Mouse (Mus musculus) lung, embryonic 15.5 days (tissue): Measurements from ENCODE around the gene Pitpnc1. TPM values are rescaled to one million over a fixed set of nuclear protein-coding genes. Genes with fewer than 3 reads are reported as not detected.

Source experiments
- ATAC-seq: fragments of 200-750 bp; cut with Nextera tagmentation; 2 replicates; pipeline ENCODE4 v1.8.0; 2017; ENCODE audit warnings: moderate number of reproducible peaks, borderline replicate concordance; ENCODE audit not compliant: low FRiP score, low TSS enrichment; ENCODE audit errors: extremely low read depth
- H3K27ac ChIP-seq: fragments of 300-500 bp; sonication (generic); 2 replicates; pipeline ENCODE4 v1.5.1; 2015; ENCODE audit warnings: moderate library complexity, mild to moderate bottlenecking, inconsistent platforms
- H3K27me3 ChIP-seq: fragments of 300-500 bp; sonication (generic); 2 replicates; pipeline ENCODE4 v1.6.1; 2015; ENCODE audit warnings: inconsistent platforms
- H3K36me3 ChIP-seq: fragments of 300-500 bp; sonication (generic); 2 replicates; pipeline ENCODE4 v1.6.1; 2015; ENCODE audit warnings: inconsistent platforms
- H3K4me1 ChIP-seq: fragments of 300-500 bp; sonication (generic); 2 replicates; pipeline ENCODE4 v1.6.1; 2015; ENCODE audit warnings: inconsistent platforms
- H3K4me2 ChIP-seq: fragments of 300-500 bp; sonication (generic); 2 replicates; pipeline ENCODE4 v1.6.1; 2015; ENCODE audit warnings: inconsistent platforms, mild to moderate bottlenecking, moderate library complexity
- H3K4me3 ChIP-seq: fragments of 300-500 bp; sonication (generic); 2 replicates; pipeline ENCODE4 v1.5.1; 2015; ENCODE audit warnings: mild to moderate bottlenecking, inconsistent platforms
- H3K9ac ChIP-seq: fragments of 300-500 bp; sonication (generic); 2 replicates; pipeline ENCODE4 v1.6.1; 2015; ENCODE audit warnings: inconsistent platforms
- H3K9me3 ChIP-seq: fragments of 300-500 bp; sonication (generic); 2 replicates; pipeline ENCODE4 v1.6.1; 2016; ENCODE audit warnings: inconsistent platforms
- WGBS: fragments of 180-500 bp; shearing (Covaris S2); methylation state at CpG from one replicate; pipeline ENCODE4 v1.1.7; 2015; 5-methylcytosine and 5-hydroxymethylcytosine counted together
- polyA plus RNA-seq: library from polyadenylated mRNA; unstranded; fragments of >200 nt; fragmentation: Nextera tagmentation; extraction: Ambion mirVana; gene quantifications from 2 replicates; pipeline ENCODE4 v1.2.1, GENCODE M21; 2015

Gene Pitpnc1
- polyA plus RNA-seq, 1 experiment from 2014 or later: 16.7 TPM

DNA sequence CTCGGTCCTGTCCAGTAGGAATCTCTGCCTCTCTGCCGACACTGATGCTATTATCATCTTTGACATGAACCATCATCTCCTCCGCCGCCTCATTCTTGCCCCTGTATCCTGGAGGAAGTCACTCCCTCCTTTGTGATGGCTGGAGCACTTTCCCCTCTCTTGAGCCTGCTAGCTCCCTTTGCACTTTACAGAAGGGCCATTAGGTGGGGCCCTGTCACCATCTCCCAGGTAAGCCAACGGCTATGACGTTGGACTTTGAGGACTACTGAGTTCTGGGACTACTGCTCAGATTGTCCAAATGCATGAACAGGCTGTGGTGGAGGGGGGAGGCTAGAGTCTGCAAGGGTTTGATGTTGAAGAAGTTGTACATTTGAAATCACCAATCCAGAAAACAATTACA is 194.6 kb downstream of the Pitpnc1 start:
- Histone ChIP-seq H3K4me2 (no peak overlapping the region), H3K36me3 (no peaks in the 10 kb centered on the region), H3K27ac (no peak overlapping the region), H3K27me3 (no peaks in the 10 kb centered on the region), H3K4me1 (peaks cover 14% of the 10 kb centered on the region), H3K9me3 (no peaks in the 10 kb centered on the region), H3K4me3 (no peak overlapping the region), H3K9ac (no peak overlapping the region)
- ATAC-seq: no peak
- WGBS: 22% methylated on average over 6 of the region's 6 CpGs

DNA sequence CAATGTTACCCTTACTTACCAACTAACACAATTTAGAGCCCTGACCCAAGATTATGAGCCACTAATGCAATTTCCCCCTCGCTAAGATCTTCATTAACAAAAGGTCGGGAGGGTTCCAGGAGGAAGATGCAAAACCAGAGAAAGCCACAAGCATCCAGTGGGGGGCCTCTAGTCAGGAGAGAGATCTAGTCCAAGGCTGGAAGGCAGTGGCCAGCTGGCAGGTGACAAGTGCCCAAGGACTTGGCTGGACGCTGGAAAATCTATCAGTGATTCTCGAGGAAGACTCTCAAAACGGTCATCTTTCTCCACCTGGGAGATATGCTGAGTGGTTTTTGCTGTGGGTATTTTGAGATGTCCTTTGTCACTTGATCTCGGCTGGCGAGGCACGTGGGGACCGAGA is 196.3 kb downstream of the Pitpnc1 start:
- Histone ChIP-seq H3K36me3 (no peaks in the 10 kb centered on the region), H3K9ac (no peak overlapping the region), H3K4me3 (no peak overlapping the region), H3K27me3 (no peaks in the 10 kb centered on the region), H3K27ac (no peak overlapping the region), H3K4me2 (no peak overlapping the region), H3K9me3 (no peaks in the 10 kb centered on the region), H3K4me1 (peaks cover 14% of the 10 kb centered on the region)
- 74% methylated on average over 9 of the region's 9 CpGs for WGBS
- no peak for ATAC-seq

DNA sequence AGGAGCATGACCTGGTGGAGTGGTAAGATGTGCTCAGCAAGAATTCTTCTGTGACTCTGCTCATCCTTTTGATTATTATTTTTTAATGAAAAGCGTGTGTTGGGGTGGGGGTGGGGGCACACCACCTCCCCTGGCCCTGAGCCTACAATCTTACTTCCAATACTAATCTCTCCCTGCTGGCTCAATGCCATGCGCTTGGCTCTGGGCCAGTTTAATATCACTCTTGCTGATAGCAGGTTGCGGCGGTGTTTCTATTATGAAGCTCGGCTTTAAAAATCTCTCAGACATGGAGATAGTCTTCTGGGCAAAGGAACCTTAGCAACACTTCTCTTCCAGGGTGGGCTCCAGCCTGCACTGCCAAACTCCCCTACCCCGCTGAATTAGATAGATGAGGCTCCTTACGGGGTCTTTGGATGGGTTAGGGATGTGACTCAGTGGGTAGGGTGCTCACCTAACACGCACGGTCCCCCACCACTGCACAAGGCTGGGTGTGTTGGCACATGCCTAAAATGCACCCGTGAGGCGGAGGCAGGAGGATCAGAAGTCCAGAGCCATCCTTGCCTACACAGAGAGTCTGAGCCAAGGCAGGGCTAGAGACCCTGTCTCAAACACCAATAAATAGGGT is 198.0 kb downstream of the Pitpnc1 start:
- H3K4me2 ChIP-seq: no peak overlapping the region
- no peak overlapping the region for H3K27ac ChIP-seq

DNA sequence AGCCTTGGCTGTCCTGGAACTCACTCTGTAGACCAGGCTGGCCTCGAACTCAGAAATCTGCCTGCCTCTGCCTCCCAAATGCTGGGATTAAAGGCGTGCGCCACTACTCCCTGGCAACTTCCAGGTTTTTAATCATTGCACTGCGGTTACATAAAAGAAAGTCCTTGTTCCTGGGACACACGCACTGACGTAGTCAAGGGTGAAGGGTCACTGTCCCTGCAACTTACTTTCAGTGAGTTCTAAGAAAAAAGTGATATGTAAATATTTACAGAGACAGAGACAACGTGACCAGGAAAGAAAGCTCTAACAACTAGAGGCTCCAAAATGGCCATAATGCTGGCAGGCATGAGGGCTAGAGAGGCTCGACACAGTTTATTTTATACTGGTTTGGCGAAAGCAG is 199.9 kb downstream of the Pitpnc1 start:
- Histone ChIP-seq H3K4me3 (no peak overlapping the region), H3K9me3 (no peaks in the 10 kb centered on the region), H3K4me2 (no peak overlapping the region), H3K27ac (no peak overlapping the region), H3K9ac (no peak overlapping the region), H3K27me3 (no peaks in the 10 kb centered on the region), H3K36me3 (no peaks in the 10 kb centered on the region), H3K4me1 (peaks cover 10% of the 10 kb centered on the region)
- 58% methylated on average over 9 of the region's 9 CpGs for WGBS
- no peak for ATAC-seq

More for the DNA sequence above, 198.0 kb downstream of the Pitpnc1 start:
- H3K27me3 ChIP-seq: no peaks in the 10 kb centered on the region
- no peaks in the 10 kb centered on the region for H3K9me3 ChIP-seq
- no peak overlapping the region for H3K4me3 ChIP-seq
- no peak overlapping the region for H3K9ac ChIP-seq
- no peaks in the 10 kb centered on the region for H3K36me3 ChIP-seq
- WGBS: 47% methylated on average over 11 of the region's 11 CpGs
- H3K4me1 ChIP-seq: peaks cover 14% of the 10 kb centered on the region
- no peak for ATAC-seq

- 90% methylated on average over 3 of the region's 3 CpGs for WGBS
- no peak for ATAC-seq
- Histone ChIP-seq H3K4me1 (peaks cover 7% of the 10 kb centered on the region), H3K4me2 (no peak overlapping the region), H3K36me3 (no peaks in the 10 kb centered on the region), H3K4me3 (no peak overlapping the region), H3K9me3 (no peaks in the 10 kb centered on the region), H3K27ac (no peak overlapping the region), H3K9ac (no peak overlapping the region), H3K27me3 (no peaks in the 10 kb centered on the region)
Measured at GRCm38 (mm10) chr11:107267522-107267921, 203.0 kb downstream of the Pitpnc1 start.

DNA sequence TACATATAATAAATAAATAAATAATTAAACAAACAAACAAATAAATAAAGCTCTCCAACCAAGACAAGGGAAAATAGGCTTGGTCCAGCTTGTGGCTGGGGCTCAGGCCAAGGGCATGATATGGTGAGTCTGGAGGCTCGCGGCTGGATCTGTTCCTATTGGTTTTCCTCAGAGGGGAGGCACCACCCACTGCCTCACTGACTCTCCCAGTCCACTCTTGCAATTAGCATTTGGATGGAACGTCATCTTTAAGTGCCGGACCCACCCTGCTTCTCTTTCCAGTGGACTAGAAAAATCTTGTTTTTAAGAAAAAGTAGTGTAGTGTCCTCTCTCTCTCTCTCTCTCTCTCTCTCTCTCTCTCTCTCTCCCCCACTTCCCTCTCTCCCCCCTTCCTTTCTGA is 204.6 kb downstream of the Pitpnc1 start:
- no peak overlapping the region for H3K4me2 ChIP-seq
- 85% methylated on average over 4 of the region's 4 CpGs for WGBS
- ATAC-seq: no peak
- no peaks in the 10 kb centered on the region for H3K27me3 ChIP-seq
- H3K4me3 ChIP-seq: no peak overlapping the region
- no peak overlapping the region for H3K9ac ChIP-seq
- H3K36me3 ChIP-seq: no peaks in the 10 kb centered on the region
- H3K4me1 ChIP-seq: no peaks in the 10 kb centered on the region
- no peaks in the 10 kb centered on the region for H3K9me3 ChIP-seq
- no peak overlapping the region for H3K27ac ChIP-seq

GRCm38 (mm10) chr11:107264889-107265615 is 205.4 kb downstream of the Pitpnc1 start:
- Histone ChIP-seq H3K4me1 (no peaks in the 10 kb centered on the region), H3K27ac (no peak overlapping the region), H3K9me3 (no peaks in the 10 kb centered on the region), H3K4me3 (no peak overlapping the region), H3K36me3 (no peaks in the 10 kb centered on the region), H3K27me3 (no peaks in the 10 kb centered on the region), H3K9ac (no peak overlapping the region), H3K4me2 (no peak overlapping the region)
- 71% methylated on average over 20 of the region's 20 CpGs for WGBS
- ATAC-seq: no peak

DNA sequence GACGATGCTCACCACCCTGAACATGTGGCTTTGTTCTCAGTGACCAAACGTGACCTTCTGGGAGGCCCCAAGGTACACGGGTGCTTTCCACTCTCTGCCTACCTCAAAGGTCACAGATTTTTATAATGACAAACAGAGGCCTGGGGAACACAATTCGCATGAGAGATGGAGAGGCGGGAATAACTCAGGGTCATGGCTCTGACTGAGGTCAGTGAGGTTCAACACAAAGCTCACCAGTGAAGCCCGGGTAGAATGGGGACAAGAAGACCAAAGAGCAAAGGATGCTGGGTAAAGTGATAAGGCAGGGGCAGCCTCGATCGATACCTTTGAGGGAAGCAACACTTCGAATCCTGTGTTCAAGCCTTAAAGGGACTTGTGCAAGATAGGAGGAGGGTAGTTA is 206.7 kb downstream of the Pitpnc1 start:
- no peaks in the 10 kb centered on the region for H3K36me3 ChIP-seq
- ATAC-seq: no peak
- no peaks in the 10 kb centered on the region for H3K4me1 ChIP-seq
- no peak overlapping the region for H3K27ac ChIP-seq
- no peak overlapping the region for H3K4me2 ChIP-seq
- H3K27me3 ChIP-seq: no peaks in the 10 kb centered on the region
- H3K9ac ChIP-seq: no peak overlapping the region
- H3K4me3 ChIP-seq: no peak overlapping the region
- 82% methylated on average over 9 of the region's 9 CpGs for WGBS
- no peaks in the 10 kb centered on the region for H3K9me3 ChIP-seq

DNA sequence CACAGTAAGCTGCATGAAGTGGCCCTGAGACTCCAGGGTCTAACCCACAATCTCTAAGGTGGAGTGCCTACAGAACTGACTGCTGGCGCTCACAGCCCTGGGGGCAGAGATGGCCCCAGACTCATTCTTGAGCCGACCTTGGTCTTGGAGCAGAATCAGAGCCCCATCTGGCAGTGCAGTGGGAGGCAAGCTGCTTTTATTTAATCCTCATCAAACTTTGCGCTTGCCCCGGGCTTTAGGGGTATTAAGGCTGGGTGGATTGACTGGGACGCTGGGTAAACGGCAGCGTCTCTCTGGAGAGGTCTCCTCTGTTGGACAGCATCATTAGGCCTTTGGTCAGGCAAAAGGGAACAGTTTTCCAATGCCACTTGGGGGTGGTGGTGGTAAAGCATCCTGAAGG is 211.1 kb downstream of the Pitpnc1 start:
- Histone ChIP-seq H3K9me3 (no peaks in the 10 kb centered on the region), H3K9ac (no peak overlapping the region), H3K4me2 (no peak overlapping the region), H3K4me3 (no peak overlapping the region), H3K4me1 (no peaks in the 10 kb centered on the region), H3K27ac (no peak overlapping the region), H3K36me3 (no peaks in the 10 kb centered on the region), H3K27me3 (no peaks in the 10 kb centered on the region)
- 83% methylated on average over 7 of the region's 7 CpGs for WGBS
- ATAC-seq: no peak

DNA sequence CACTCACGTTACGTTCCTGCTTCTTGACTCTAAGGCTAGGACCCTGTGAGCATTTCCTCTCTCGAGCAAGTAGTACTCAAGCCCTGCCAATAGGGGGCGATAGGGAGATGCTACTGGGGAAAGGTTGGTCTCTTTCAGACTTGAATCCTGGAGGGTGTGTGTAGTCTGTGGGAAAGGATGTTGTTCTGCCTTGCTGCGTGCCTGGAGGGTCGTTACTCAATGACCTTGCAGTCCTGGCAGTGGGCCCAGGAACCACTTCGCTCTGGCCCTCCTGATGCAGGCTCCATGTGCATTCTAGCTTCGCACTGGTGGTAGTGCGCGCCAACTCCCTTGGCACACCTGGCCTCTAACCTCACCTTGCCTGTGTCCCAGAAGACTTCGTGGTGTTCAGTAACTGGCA is 215.3 kb downstream of the Pitpnc1 start:
- H3K4me3 ChIP-seq: no peak overlapping the region
- no peak overlapping the region for H3K27ac ChIP-seq
- peak; percentile 46; the same call in 1 of the 2 replicates for ATAC-seq
- H3K4me1 ChIP-seq: no peaks in the 10 kb centered on the region
- no peaks in the 10 kb centered on the region for H3K9me3 ChIP-seq
- H3K9ac ChIP-seq: no peak overlapping the region
- no peaks in the 10 kb centered on the region for H3K27me3 ChIP-seq
- 69% methylated on average over 11 of the region's 11 CpGs for WGBS
- no peaks in the 10 kb centered on the region for H3K36me3 ChIP-seq
- no peak overlapping the region for H3K4me2 ChIP-seq

- Histone ChIP-seq H3K4me1 (no peaks in the 10 kb centered on the region), H3K4me3 (no peak overlapping the region), H3K36me3 (no peaks in the 10 kb centered on the region), H3K27ac (no peak overlapping the region), H3K9me3 (no peaks in the 10 kb centered on the region), H3K9ac (no peak overlapping the region), H3K27me3 (no peaks in the 10 kb centered on the region), H3K4me2 (no peak overlapping the region)
- 85% methylated on average over 7 of the region's 7 CpGs for WGBS
- ATAC-seq: no peak
Measured at GRCm38 (mm10) chr11:107254181-107254580, 216.3 kb downstream of the Pitpnc1 start.

DNA sequence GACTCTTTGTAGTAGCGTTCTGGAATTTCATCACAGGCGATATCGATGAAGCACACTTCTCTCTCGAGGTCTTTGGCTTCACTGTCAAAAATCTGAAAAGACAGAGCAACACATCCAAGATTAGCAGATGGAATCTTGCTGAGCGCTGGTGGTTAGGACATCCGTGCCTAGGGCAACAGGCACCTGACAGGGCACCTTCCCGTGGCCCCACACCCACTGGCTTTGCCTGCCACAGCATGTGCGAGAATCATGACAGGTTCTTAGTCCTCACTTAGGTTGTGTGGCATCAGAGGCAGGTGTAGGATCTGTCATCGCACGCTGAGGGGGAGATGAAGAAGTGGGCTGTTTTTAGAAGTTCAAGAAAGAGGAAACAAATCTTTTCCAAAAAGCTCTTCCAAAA is 218.5 kb downstream of the Pitpnc1 start:
- ATAC-seq: no peak
- H3K27ac ChIP-seq: no peak overlapping the region
- H3K27me3 ChIP-seq: no peaks in the 10 kb centered on the region
- H3K4me2 ChIP-seq: no peak overlapping the region
- 92% methylated on average over 10 of the region's 10 CpGs for WGBS
- H3K36me3 ChIP-seq: no peaks in the 10 kb centered on the region
- H3K4me1 ChIP-seq: no peaks in the 10 kb centered on the region
- no peaks in the 10 kb centered on the region for H3K9me3 ChIP-seq
- no peak overlapping the region for H3K9ac ChIP-seq
- H3K4me3 ChIP-seq: no peak overlapping the region
